Mouse (Mus musculus): ENCODE measurements around the gene Neurod2. TPM values are rescaled to one million over a fixed set of nuclear protein-coding genes. Genes with fewer than 3 reads are reported as not detected.
A peak's percentile ranks its signal among the peaks of the same experiment; 100 is the strongest.

Neurod2 gene
- total RNA-seq (2012; rRNA removed): not detected in 2 replicates

DNA sequence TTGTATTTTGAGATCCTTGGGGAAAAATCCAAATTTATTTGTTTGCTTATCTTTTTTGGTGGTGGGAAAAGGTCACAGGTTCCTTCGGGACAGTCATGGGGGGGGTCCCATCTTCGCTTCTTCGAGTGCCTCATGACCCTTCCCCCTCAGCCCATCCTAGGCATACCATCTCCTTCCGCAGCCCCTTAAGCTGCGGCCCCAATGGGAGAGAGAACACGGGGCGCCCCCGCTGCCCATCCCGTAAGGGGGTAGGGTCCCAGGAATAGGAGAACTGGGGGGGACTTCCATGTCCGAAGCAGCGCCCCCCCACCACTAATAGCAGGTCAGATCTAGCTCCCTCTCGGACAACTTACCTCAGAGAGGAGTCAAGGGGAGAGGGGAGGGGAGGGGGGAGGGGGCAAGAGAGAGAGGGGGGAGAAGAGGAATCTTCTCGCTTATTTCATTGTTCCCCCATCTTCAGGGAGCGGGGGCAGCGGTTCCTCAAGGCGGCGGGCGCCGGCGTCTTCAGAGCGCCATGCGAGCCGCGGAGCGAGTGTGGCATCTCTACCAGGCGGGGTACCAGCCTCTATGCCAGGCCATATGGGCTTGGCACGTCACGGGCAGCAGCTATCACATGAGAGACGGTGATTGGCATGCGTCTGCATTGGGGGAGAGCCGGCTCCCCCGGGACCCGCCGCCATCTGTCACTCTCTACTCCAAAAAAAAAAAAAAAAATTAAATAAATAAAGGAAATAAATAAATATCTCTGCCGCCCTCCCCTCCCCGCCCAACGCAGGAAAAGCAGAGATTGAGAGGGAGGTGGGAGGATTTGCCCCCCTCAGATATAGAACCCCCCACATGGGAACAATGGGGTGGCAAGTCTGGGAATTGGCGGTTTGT lies at the start of gene Neurod2:
TSS of gene Neurod2 (minus strand) at position 568 of the 879 bp plus-strand sequence.
- no peak for DNase-seq (ENCODE audit: low read depth, low spot score)
- in situ Hi-C loops (cut with MboI; ENCODE audit: low sequenced_read_pairs in 2 of 2, unreplicated experiment in 2 of 2): no loop called here
- Histone ChIP-seq H3K4me3 (ENCODE audit: insufficient read depth in 1 of 2, low read depth in 1 of 2, low read length in 2 of 2, poor library complexity in 1 of 2, severe bottlenecking in 1 of 2) (peak within 1 kb of the TSS; percentile 26 to 56; a peak in 3 of 4 replicates), H3K9ac (ENCODE audit: insufficient read depth, low read depth, low read length, poor library complexity, severe bottlenecking) (peak within 1 kb of the TSS; percentile 8), H3K4me1 (ENCODE audit: control insufficient read depth in 2 of 2, insufficient read depth in 2 of 2, low read length in 2 of 2, poor library complexity in 1 of 2) (peaks cover 0 to 10% of the 10 kb centered on the region in 2 experiments; a peak in 2 of 4 replicates), H3K36me3 (ENCODE audit: control insufficient read depth, insufficient read depth, low read length, poor library complexity, severe bottlenecking) (no peaks in the 10 kb centered on the region), H3K9me3 (ENCODE audit: control insufficient read depth, insufficient read depth, low read depth, low read length) (no peaks in the 10 kb centered on the region), H3K27ac (ENCODE audit: insufficient read depth, low read depth, low read length, poor library complexity, severe bottlenecking) (no peak within 1 kb of the TSS)
- peak; percentile 82 for TF ChIP-seq ZNF384 (IDR thresholded peaks at IDR 0.05; ENCODE audit: low read depth, low read length)
- no peak for TF ChIP-seq ZC3H11A (IDR thresholded peaks at IDR 0.05; ENCODE audit: borderline replicate concordance, low read depth, low read length)

DNA sequence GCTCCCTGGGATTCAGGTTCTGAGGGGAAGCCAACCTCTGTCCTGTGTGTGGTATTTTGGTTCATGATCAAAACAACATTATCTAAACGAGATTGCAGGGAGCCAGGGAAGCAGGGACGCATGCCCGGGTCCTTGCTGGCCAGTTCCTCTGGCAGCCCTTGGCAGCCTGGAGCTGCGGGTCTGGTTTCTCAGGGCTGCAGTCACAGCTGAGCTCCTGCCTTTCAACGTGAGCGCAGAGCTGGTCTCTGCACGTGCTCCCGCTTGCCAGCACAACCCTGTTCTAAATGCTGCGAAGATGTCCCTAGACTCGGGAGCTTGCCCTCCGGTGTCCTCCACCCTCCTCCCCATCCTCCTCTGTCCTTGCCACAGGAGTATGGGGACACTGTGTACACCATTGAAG lies 48.3 kb upstream of the Neurod2 start:
- peaks cover 27% of the 10 kb centered on the region; the same call in 1 of the 2 replicates for H3K36me3 ChIP-seq (ENCODE audit: control insufficient read depth, insufficient read depth, low read length, poor library complexity, severe bottlenecking)
- in situ Hi-C loops (cut with MboI; ENCODE audit: low sequenced_read_pairs in 2 of 2, unreplicated experiment in 2 of 2): no loop called here
- no peak for DNase-seq (ENCODE audit: low read depth, low spot score)
- no peaks in the 10 kb centered on the region for H3K9me3 ChIP-seq (ENCODE audit: control insufficient read depth, insufficient read depth, low read depth, low read length)
- H3K9ac ChIP-seq (ENCODE audit: insufficient read depth, low read depth, low read length, poor library complexity, severe bottlenecking): no peak overlapping the region
- no peaks in the 10 kb centered on the region for H3K4me1 ChIP-seq (ENCODE audit: control insufficient read depth in 2 of 2, insufficient read depth in 2 of 2, low read length in 2 of 2, poor library complexity in 1 of 2)
- H3K27ac ChIP-seq (ENCODE audit: insufficient read depth, low read depth, low read length, poor library complexity, severe bottlenecking): no peak overlapping the region
- TF ChIP-seq HCFC1 (IDR thresholded peaks at IDR 0.05; ENCODE audit: borderline replicate concordance, insufficient read depth, low read length) (no peak), CHD2 (IDR thresholded peaks at IDR 0.05; ENCODE audit: low read depth, low read length) (no peak), ZC3H11A (IDR thresholded peaks at IDR 0.05; ENCODE audit: borderline replicate concordance, low read depth, low read length) (no peak), MAFK (IDR thresholded peaks at IDR 0.05; ENCODE audit: insufficient read depth, low read depth, low read length) (no peak), ZNF384 (IDR thresholded peaks at IDR 0.05; ENCODE audit: low read depth, low read length) (no peak)
- H3K4me3 ChIP-seq (ENCODE audit: insufficient read depth in 1 of 2, low read depth in 1 of 2, low read length in 2 of 2, poor library complexity in 1 of 2, severe bottlenecking in 1 of 2): no peak overlapping the region

DNA sequence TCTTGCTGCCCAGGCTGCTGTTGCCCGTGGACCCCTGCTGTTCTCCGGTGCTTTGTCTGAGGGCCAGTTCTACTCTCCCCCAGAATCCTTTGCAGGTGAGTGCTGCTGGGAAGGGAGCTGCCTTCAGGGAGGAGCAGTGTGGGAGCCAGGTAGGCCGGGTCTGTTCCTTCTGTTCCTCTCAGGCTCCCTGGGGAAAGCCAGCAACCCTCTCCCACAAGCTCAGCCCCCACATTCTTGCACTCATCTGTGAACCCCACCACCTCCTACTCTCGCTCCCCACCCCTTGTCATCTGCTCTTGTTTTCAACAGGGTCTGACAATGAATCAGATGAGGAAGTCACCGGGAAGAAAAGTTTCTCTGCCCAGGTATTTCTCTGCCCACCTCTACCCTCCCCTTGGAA lies 47.3 kb upstream of the Neurod2 start:
- H3K4me1 ChIP-seq (ENCODE audit: control insufficient read depth in 2 of 2, insufficient read depth in 2 of 2, low read length in 2 of 2, poor library complexity in 1 of 2): peaks cover 0 to 6% of the 10 kb centered on the region in 2 experiments; a peak in 1 of 4 replicates
- no peak overlapping the region for H3K9ac ChIP-seq (ENCODE audit: insufficient read depth, low read depth, low read length, poor library complexity, severe bottlenecking)
- H3K27ac ChIP-seq (ENCODE audit: insufficient read depth, low read depth, low read length, poor library complexity, severe bottlenecking): no peak overlapping the region
- H3K9me3 ChIP-seq (ENCODE audit: control insufficient read depth, insufficient read depth, low read depth, low read length): no peaks in the 10 kb centered on the region
- DNase-seq (ENCODE audit: low read depth, low spot score): no peak
- in situ Hi-C loops (cut with MboI; ENCODE audit: low sequenced_read_pairs in 2 of 2, unreplicated experiment in 2 of 2): no loop called here
- TF ChIP-seq ZC3H11A (IDR thresholded peaks at IDR 0.05; ENCODE audit: borderline replicate concordance, low read depth, low read length) (no peak), MAFK (IDR thresholded peaks at IDR 0.05; ENCODE audit: insufficient read depth, low read depth, low read length) (no peak), HCFC1 (IDR thresholded peaks at IDR 0.05; ENCODE audit: borderline replicate concordance, insufficient read depth, low read length) (no peak), CHD2 (IDR thresholded peaks at IDR 0.05; ENCODE audit: low read depth, low read length) (no peak), ZNF384 (IDR thresholded peaks at IDR 0.05; ENCODE audit: low read depth, low read length) (no peak)
- no peak overlapping the region for H3K4me3 ChIP-seq (ENCODE audit: insufficient read depth in 1 of 2, low read depth in 1 of 2, low read length in 2 of 2, poor library complexity in 1 of 2, severe bottlenecking in 1 of 2)
- H3K36me3 ChIP-seq (ENCODE audit: control insufficient read depth, insufficient read depth, low read length, poor library complexity, severe bottlenecking): peaks cover 29% of the 10 kb centered on the region; the same call in 1 of the 2 replicates

- Histone ChIP-seq H3K4me3 (ENCODE audit: insufficient read depth in 1 of 2, low read depth in 1 of 2, low read length in 2 of 2, poor library complexity in 1 of 2, severe bottlenecking in 1 of 2) (no peak overlapping the region), H3K4me1 (ENCODE audit: control insufficient read depth in 2 of 2, insufficient read depth in 2 of 2, low read length in 2 of 2, poor library complexity in 1 of 2) (peaks cover 0 to 18% of the 10 kb centered on the region in 2 experiments; a peak in 2 of 4 replicates), H3K27ac (ENCODE audit: insufficient read depth, low read depth, low read length, poor library complexity, severe bottlenecking) (no peak overlapping the region), H3K9me3 (ENCODE audit: control insufficient read depth, insufficient read depth, low read depth, low read length) (no peaks in the 10 kb centered on the region), H3K36me3 (ENCODE audit: control insufficient read depth, insufficient read depth, low read length, poor library complexity, severe bottlenecking) (peaks cover 23% of the 10 kb centered on the region; the same call in 1 of the 2 replicates), H3K9ac (ENCODE audit: insufficient read depth, low read depth, low read length, poor library complexity, severe bottlenecking) (no peak overlapping the region)
- TF ChIP-seq ZNF384 (IDR thresholded peaks at IDR 0.05; ENCODE audit: low read depth, low read length): no peak
- no peak for TF ChIP-seq HCFC1 (IDR thresholded peaks at IDR 0.05; ENCODE audit: borderline replicate concordance, insufficient read depth, low read length)
- no peak for TF ChIP-seq ZC3H11A (IDR thresholded peaks at IDR 0.05; ENCODE audit: borderline replicate concordance, low read depth, low read length)
- no peak for TF ChIP-seq CHD2 (IDR thresholded peaks at IDR 0.05; ENCODE audit: low read depth, low read length)
- TF ChIP-seq MAFK (IDR thresholded peaks at IDR 0.05; ENCODE audit: insufficient read depth, low read depth, low read length): no peak
- no peak for DNase-seq (ENCODE audit: low read depth, low spot score)
- in situ Hi-C loops (cut with MboI; ENCODE audit: low sequenced_read_pairs in 2 of 2, unreplicated experiment in 2 of 2): no loop called here
These were observed 44.8 kb upstream of the Neurod2 start for GRCm38 (mm10) chr11:98374266-98374665.
